Mouse (Mus musculus): ENCODE results near the gene Sdhc.
"Not testable (repeated sequence)": the region's sequence is repeated elsewhere in the genome, so short reads cannot be mapped to it uniquely, and the experiment has no call there.

Gene Sdhc

GRCm38 (mm10) chr1:171085718-171086117 lies 64.7 kb downstream of the Sdhc start:
- CTCF ChIA-PET = no interaction called here

- CTCF ChIA-PET = not testable (repeated sequence)
These were observed 68.7 kb downstream of the Sdhc start for GRCm38 (mm10) chr1:171081512-171082231.

DNA sequence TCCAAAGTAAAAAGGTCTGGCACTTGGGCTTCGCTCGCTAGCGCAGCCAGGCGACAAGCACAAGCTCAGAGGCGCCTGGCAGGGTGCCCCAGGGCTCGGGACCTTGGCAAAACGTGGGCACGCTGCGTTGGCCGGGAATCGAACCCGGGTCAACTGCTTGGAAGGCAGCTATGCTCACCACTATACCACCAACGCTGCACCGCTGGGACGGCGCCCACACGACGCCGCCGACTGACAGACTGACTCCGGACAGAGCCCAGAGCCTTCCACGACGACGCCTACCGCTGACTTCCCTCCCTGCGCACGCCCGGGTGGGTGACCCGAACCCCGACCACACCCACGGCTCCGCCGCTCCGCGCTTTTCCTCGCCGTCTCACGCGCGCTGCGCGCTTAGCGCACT lies 70.6 kb downstream of the Sdhc start:
- CTCF ChIA-PET = not testable (repeated sequence)

DNA sequence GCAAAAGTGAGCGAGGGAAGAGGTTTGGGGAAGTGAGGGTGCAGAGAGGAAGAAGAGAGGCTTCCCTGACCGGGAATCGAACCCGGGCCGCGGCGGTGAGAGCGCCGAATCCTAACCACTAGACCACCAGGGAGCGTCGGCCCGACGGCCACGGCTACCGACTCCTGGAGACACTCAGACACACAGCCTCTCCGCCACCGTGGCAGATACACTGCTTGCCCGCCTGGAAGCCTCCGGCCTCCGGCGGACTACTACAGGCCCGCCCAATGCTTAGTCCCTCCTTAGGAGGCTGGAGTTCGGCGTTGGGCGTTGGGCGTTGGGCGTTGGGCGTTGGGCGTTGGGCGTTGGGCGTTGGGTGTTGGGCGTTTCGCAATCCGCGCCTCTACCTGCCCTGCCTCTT lies 71.1 kb downstream of the Sdhc start:
- CTCF ChIA-PET = not testable (repeated sequence)

DNA sequence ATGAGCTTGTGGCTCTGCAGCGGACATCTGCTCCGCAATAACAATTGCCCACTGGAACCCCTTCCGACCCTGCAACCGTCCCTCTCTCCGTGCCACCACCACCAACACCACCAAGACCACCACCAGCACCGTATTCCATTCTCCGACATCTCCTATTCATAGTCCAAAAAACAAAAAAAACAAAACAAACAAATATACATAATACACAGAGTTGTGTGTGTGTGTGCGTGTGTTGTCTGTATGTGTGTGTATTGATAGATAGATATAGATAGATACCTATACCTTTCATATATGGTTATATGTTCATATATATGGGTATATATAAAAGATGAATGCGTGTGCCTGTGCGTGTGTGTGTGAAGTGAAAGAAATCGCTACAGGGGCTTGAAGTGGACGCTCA lies 72.0 kb downstream of the Sdhc start:
- CTCF ChIA-PET = not testable (repeated sequence)

DNA sequence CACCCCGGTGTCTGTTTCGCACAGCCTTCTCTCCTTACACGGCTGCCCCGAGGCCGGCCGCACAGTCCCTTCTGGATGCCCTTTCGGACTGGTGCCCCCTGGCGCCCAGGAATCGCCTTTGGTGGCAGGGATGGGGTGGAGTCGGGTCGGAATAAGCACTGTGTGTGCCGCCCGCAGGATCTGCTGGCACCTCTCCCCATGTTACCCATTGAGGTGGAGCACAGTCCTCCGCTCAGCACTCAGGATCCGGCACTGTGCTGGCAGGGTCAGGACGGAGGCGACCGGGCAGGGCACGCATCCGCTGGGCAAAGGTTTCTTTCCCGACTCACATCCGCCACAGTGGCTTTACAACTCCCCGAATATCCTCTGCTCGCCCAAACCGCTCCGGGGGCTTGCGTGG lies 72.4 kb downstream of the Sdhc start:
- CTCF ChIA-PET = not testable (repeated sequence)

- CTCF ChIA-PET = not testable (repeated sequence)
These were observed 73.2 kb downstream of the Sdhc start for GRCm38 (mm10) chr1:171077192-171077591.
